Mouse (Mus musculus): ENCODE results near the gene Lzts2.
A peak's percentile ranks its signal among the peaks of the same experiment; 100 is the strongest.

Gene Lzts2

DNA sequence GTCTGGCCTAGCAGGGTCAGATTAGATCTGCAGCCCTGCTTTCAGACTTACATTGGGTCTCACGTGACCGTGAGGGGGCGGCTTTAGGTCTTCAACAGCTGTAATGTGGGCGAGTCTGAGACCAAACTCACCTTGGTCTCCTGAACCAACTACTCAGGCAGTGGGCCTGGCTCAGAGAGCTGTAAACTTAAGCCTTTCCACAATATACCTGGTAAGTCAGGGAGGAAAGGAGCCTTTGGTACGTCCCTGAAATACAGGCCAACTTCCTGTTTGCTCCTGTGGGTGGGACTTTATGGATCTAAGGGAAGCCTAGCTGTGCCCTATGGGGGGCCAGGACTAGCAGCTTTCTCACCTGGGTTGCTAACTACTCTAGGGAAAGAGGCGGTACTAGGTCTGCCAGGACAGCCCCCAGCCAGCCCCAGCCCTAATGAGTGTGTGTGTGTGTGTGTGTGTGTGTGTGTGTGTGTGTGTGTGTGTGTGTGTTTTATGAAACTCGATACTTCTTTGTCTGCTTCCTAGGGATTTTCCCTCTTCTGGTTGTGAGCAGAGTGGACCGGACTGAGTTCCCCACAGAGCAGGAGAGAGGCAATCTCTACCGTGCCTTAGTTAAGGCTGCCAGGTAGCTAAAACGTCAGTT is at the start of gene Lzts2:
TSS of gene Lzts2 (plus strand) at position 80 of the 637 bp plus-strand sequence.
- DNase-seq: no peak

DNA sequence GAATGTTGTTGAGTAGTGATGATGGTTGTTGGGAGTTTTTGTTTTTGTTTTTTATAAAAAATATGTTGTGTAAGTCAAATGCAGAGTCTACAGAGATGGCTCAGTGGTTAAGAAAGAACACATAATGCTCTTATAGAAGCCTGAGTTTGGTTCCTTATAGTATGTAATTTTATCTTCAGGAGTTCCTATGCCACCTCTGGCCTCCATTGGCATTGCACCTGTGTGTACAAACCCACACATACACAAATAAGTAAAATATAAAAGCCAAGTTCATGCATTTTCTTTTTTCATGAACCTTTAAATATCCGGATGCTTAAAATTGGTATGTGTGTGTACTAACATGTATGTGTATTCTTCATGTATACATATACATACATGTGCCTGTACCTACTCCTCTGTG is 48.2 kb upstream of the Lzts2 start:
- DNase-seq: no peak

DNA sequence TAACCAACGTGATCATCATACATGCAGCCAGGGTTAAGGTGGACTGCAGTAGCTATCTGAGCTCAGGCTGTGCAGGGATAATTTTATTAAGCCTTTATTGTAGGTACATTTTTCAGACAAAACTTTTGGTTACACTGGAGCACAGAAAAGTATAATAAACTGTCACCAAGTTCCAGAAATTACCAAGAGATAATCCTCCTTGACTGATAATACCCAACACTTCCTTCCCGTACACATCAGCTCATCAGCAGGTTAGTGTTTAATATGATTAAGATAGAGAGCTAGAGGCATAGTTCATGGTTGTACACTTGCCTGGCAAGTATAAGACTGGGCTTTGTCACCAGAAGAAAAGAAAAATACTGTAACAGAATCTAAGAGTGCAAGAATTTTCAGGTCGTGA is 45.9 kb upstream of the Lzts2 start:
- DNase-seq: no peak

DNA sequence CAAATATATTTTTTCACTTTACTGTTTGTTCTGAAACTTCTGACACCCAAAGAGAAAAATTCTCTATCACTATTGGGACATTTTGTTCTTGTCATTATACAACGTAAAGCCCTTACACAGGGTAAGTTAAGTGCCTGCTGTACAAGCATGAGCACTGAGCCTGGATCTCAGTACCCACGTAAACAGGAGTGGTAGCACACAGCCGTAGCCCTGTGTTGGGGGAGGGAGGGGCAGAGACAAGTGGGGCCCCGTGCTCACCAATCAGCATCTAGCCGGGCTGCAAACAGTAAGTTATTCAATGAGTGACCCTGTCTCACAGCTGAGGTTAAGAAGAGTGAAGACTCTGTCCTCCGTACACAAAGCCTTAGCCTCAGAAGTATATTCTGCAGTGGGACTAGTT is 37.6 kb upstream of the Lzts2 start:
- DNase-seq: no peak

DNA sequence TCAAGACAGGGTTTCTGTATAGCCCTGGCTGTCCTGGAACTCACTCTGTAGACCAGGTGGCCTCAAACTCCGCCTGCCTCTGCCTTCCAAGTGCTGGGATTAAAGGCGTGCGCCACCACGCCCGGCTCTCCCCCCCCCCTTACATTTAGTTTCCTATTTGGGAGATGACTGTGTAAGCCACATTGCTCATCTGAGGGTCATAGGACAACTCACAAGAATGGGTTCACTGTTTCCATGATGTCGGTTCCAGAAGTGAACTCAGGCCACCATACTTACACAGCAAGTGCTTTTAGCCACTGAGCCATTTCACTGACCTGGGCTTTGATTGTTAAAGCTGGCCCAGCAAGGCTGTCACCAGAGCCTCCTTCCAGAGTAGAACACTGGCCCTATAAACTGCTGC is 37.1 kb upstream of the Lzts2 start:
- DNase-seq: no peak

DNA sequence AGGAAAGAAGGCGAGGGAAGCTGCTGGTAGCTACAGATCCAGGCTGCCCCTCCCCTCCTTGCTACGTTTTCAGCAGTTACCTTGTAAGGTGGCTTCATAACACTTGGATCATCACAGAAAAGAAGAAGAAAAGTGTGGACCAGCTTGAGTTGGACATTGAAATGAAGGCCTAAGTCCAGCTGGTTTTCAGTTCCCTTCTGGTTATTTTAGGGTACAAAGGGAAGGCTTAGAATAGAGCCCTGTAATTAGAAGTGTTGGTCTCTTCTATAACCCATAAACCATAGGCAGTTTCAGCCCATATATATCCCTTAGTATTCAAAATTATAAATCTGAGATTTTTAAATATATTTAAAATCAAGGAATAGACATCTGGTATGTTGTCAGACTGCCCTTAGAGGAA is 33.4 kb upstream of the Lzts2 start:
- DNase-seq: no peak

DNA sequence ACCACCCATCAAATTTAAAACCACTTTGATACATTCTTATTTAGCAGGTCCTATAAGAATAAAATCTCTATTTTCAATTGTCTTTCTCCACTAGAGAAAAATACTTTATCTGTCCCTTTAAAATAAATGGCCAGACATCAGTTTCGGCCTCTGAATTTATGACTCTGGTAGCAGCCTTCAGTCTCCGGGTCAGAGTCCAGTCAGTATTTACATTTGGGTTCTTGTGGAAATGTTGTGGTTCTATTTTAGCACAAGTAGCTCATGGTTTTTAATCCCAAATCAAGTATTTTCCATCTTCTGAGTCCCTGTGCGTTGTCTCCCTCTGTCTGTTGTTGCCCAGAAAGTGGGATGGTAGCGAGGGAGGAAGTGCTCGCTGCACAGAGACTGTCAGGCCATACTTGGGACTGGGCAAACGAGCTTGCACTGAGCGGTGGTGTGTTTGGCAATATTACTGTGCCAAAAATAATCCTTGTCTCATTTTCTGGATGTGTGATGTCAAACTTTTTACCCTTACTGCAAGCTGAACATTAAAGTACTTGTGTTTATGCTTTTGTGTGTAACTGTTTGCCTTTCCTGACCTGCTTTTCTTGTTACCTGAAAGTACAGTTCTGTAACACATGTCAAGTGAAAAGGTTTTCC is 31.6 kb upstream of the Lzts2 start:
- no peak for DNase-seq

DNA sequence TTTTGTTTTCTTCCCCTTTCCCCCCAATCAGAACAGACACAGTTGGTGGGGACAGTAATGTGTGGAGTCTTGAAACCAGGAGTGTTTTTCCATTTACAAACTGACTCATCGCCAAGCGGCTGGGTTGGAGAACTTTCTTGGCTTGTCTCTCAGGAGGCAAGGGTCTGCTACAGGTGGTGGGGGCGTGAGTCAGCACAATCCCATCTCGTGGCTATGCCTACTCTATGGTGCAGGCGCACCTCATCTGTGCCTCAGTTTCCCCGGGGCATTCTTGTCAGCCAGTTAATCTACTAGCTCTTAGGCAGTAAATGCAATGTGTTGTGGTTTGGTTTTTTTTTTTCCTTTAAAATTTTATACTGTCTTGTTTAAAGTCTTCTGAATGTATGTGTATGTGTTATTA is 30.8 kb upstream of the Lzts2 start:
- no peak for DNase-seq

DNA sequence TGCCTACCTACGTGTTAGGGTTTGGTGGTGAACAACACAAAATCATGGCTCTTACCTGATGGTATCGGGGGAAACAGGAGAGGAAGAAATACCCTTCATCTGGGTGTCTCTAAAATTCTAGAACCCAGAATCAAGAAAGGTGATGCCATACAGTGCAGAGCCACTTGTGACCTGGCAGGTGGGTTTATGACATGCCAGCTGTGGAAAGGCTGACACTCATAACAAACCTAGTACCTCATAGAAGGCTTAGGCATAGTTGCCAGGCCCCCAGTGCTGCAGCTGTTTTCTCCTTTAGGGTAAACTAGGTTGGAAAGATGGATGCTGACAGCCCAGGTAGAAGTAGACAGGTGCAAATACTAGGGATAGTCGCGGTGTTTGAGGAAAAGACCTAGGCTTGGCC is 29.8 kb upstream of the Lzts2 start:
- DNase-seq: no peak

DNA sequence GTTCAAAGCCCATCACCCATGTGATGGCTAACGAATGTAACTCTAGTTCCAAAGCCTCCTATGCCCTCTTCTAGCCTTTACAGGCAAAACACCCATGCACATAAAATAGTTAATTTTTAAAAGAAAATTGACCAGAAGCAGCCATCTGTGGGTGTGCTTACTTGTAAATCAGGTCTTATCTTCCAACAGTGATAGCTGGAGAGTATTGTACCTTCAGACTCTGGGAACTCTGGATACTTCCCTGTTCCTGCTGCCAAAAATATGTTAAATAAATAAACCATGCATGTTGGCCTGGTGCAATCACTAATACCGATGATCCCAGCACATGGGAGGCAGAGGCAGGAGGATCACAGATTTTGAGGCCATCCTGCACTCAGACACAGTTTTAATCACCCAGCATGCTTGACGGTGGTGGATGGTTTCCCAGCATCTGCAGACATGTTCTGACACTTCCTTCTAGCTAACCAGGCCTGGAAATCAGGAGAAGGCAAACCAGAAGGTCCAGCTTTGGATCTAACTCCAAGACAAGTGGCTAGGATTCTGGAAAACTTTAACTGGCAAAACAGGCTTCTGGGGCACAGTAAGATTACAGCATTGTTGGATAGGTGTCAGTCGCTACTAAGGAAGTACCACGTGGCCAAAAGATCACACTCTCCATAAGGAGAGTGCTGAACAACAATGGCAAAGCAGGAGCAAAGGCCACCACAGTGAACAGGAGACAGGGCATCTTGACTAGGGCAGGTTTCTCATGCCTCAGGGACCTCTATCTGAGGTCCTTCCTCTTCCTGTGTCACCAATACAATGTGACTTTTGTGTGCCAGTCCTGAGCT is 28.8 kb upstream of the Lzts2 start:
- no peak for DNase-seq

DNA sequence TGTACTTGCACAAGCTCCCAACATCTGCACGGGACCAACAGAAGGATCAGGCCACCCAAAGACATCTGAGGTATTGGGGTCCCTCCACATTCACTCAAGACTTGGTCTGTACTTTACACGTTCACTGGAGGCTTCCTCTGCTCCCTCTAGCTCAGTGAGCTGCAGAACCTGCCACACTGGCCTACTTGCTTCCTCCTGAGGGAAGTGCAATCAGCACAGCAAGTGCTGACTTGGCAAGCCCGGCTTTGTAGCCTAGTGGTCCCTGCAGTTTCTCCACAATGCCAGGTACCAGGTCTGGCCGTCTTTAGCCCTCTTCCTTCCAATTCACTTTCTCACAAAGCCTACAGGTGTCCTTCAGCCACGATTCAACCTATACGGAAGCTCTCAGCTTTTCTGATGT is 27.2 kb upstream of the Lzts2 start:
- no peak for DNase-seq

DNA sequence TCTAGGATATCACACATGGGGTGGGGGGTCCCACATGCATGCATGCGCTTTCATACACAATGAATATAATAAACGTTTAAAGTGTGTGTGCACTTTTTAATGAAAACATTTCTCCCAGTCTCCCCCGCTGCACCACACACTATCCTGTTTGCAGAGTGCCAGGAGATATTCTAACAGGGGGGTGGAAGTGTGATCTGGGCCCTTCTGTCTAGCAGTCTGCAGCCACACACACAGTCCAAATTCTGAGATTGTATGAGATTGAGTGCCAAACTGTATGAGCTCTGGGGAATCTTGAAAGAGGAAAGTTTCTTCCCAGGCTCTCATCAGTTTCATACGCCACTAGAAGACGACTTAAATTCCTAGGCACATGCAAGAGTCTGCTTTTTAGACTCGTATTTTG is 26.4 kb upstream of the Lzts2 start:
- no peak for DNase-seq

DNA sequence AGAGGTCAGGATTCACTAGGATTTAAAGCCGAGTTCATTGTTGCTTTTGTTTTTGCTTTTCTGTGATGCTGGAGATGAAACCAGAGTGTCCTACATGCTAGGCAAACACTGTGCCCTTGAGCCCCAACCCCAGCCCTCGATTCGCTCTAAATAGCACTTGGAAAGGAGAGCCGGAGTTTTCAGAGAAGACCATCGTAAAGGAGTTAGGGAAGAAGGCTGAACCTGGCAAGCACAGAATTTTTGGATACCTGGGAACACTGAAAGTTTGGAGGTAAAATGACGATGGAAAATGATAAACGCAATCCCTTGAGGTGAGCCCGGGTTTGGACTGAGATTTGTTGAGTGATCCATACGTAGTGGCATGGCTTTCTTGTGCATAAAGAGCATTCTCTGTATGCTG is 25.9 kb upstream of the Lzts2 start:
- no peak for DNase-seq

DNA sequence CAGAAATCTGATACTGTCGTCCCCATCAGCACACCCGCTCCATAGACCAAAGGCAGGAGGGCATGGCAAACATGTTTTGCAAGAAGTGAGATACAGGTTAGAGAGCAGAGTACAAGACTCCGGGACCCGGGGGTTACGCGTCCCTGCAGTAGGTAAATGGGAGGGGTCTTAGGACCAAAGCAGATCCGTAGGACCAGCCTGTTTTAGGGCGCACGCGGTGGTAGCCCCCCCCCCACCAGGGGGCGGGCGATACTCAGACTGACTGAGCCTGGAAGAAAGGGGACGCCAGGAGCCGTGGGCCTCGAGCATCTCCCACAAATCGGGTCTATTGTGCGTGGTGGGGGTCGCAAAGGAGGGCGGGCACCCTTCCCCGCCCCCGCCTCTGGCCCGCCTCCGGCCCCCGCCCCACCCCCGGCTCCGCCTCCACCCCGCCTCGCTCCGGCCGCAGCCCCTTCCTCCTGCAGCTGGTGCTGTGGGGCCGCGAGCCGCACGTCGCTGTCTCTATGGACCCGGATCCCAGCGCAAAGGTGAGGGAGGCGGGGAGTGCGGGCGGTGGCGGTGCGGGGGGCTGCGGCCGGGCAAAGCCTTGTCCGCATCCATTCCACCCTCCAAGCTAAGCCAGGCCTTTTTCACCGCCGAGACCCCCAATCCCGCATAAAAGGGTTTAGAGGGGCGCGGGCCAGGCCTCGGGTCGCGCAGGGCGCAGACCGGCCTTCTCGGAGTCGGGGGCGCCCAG is 25.2 kb upstream of the Lzts2 start, which contains the start of gene Sema4g:
TSS of gene Sema4g (plus strand) at position 271 of the 736 bp plus-strand sequence.
- peak; percentile 64 for DNase-seq

DNA sequence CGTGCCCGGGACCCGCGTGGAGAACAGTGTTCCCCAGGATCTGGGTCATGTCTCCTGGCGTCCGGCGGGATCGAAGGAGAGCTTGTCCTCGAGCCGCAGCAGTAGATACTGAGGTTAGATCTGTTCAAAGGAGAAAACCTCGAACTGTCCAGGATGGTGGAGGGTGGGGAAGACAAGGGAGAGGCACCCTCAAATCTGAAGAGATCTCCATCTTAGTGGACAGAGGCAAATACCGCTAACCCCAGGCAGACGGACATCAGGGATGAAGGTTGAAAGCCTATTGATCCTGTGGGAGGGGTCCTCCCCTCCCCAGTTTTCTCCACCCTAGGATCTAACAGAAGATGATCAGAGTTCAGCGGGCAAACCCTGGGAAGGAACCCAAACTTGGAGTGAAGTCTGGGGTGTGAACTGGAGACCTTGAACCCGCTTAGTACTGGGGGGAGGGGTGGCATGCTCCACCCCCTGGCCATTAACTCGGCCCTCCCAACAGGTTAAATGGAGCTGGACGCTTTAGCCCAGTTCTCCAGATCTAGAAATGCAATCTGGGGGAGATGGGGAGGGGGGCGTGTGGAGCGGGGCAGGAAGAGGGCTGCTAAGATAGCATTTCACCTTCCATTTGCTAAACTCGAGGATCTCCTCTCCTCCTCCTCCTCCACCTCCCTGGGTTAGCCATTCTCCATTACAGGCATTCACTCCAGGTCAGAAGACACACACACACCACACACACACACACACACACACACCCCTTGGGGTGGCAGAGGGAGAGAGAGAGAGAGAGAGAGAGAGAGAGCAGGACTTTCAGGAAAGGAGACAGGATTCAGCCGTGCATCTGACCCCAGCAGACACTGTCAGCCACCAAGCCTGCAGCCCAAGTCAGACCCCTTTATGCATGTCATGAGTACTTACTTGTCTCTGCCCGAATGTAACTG is 24.4 kb upstream of the Lzts2 start:
- DNase-seq: no peak

DNA sequence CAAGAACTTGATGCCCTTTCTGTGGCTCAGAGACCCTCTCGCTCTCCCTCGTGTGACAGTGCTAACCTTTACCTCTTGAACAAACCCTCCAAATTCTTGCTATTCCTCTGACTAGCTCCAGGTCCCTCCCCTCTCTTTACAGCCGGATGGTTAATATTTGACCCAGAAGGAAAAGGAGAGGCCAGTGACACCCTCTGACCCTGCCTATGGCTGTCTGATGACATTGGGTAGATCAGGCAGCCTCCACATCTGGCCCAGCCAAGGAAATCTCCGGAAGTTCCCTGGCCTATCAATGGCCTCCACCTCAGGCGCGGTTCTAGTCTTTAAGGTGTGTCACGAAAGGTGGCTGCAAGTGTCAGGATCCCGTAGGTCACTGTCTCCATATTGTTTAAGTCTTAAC is 23.2 kb upstream of the Lzts2 start:
- DNase-seq: no peak

DNA sequence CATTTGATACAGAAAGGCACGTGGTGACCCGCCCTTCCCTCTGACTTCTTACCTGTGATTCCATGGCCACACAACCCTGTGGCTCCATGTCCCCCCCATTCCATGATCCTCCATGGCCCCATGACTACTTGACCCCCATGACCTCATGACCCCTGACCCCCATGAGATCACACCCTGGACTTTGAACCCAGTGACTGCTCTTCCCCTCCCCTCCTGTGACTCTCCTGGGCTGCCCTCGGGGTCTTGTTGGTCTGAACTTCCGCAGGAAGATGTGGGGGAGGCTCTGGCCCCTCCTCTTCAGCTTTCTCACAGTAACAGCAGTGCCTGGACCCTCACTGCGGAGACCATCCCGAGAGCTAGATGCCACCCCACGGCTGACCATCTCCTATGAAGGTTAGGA is 22.0 kb upstream of the Lzts2 start:
- DNase-seq: peak; percentile 36

DNA sequence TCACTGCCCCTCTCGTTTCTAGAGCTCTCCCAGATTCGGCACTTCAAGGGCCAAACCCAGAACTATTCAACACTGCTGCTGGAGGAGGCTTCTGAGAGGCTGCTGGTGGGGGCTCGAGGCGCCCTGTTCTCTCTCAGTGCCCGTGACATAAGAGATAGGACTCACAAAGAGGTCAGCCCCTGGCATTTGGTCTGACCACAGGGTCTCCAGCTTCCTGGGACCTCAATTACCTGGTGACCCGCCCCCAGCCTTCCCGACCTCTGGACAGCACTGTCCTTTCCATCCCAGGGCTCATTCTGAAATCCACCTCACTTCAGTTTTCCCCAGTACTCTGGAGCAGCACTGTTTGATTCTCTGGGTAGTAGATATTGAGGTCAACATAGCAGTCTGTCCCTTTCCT is 21.5 kb upstream of the Lzts2 start:
- no peak for DNase-seq

DNA sequence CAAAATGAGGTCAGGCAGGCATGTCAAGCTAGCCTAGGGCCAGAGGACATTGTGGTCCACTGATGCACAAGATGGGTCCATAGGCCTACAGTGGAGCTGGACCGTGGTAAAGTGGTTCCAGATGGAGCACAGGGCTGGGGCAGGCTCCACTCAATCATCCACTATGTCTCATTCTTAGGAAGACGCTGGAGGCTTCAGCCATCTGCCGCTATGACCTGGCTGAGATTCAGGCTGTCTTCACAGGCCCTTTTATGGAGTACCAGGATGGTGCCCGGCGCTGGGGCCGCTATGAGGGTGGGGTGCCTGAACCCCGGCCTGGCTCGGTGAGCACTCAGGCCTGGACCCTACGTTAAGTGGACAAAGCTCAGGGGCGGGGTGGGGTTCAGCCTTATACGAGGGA is 16.4 kb upstream of the Lzts2 start:
- no peak for DNase-seq

DNA sequence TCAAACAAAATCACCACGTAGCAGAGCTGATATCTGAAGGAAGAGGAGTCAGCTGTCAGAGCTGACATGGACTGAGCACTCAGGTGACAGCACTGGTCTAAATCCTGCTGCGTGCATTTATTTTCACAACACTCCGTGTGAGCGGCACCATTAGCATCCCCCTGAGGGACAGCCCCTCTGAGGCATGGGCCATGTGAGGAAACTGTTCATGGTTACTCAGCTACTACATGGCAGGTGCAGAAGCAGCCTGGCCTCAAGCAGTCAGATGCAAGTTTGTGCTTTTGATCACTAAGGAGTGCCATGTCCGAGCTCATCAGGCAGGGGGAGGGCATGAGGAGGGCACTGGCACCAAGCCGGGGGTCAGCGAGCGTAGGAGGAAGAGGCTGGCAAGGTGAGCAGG is 14.6 kb upstream of the Lzts2 start:
- DNase-seq: no peak

DNA sequence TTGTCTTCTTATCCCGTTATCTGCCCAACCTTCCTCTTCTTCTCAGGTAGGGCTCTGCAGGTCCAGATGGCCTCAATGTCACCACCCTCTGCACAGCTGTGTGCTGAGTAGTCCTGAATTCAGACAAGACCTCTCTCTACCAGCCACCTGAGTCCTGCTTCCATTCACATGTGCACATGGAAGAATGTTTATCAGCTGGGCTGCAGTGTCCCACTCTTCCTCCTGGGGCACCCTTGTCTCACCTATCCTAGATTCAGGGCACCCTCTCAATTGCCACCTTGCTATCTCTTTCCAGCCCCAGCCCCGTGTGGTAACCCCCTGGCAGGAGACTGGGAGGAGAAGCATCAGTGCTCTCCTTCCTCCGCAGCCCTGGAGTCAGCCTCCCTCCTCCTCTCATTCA is 11.9 kb upstream of the Lzts2 start:
- DNase-seq: no peak
